Mouse (Mus musculus) megakaryocyte, embryonic 14.5 days (primary cell): ENCODE data around the gene Prps1l3.

Experiments
- FLI1 ChIP-seq: IDR thresholded peaks from 2 replicates; pipeline ENCODE4 v1.6.1; 2012; ENCODE audit warnings: low read length, inconsistent platforms, mixed read lengths
- GATA1 ChIP-seq: IDR thresholded peaks from 3 replicates; pipeline ENCODE4 v1.6.1; 2012; ENCODE audit warnings: mixed read lengths, low read length, inconsistent platforms, borderline replicate concordance

GRCm38 (mm10) chr12:57186126-57186525 lies 44.1 kb upstream of the Prps1l3 start:
- TF ChIP-seq GATA1 (no peak), FLI1 (no peak)
